Mouse (Mus musculus): Measurements from ENCODE around the gene Mup9.
"Not testable (repeated sequence)": the region's sequence is repeated elsewhere in the genome, so short reads cannot be mapped to it uniquely, and the experiment has no call there.

- TF ChIP-seq POLR2A (IDR thresholded peaks at IDR 0.05; ENCODE audit: control insufficient read depth, low read depth, low read length); CTCF (IDR thresholded peaks at IDR 0.05; ENCODE audit: control insufficient read depth, insufficient read depth, insufficient replicate concordance, low read depth, low read length): not testable (repeated sequence)
Measured at GRCm38 (mm10) chr4:60421852-60422251, at the start of gene Mup9.
